Mouse (Mus musculus) midbrain, embryonic 12.5 days (tissue): ENCODE measurements around the gene Safb. TPM values are rescaled to one million over a fixed set of nuclear protein-coding genes. Genes with fewer than 3 reads are reported as not detected.

ENCODE experiments used
- ATAC-seq: fragments of 200-750 bp; cut with Nextera tagmentation; 2 replicates; pipeline ENCODE4 v1.8.0; 2017; ENCODE audit warnings: low read depth, moderate TSS enrichment, moderate library complexity; ENCODE audit not compliant: low FRiP score
- H3K27ac ChIP-seq: fragments of 300-500 bp; sonication (generic); replicated peaks from 2 replicates; pipeline ENCODE4 v1.5.1; 2016; ENCODE audit warnings: mild to moderate bottlenecking
- H3K27me3 ChIP-seq: fragments of 300-500 bp; sonication (generic); 2 replicates; pipeline ENCODE4 v1.6.1; 2016; ENCODE audit warnings: mild to moderate bottlenecking
- H3K36me3 ChIP-seq: fragments of 300-500 bp; sonication (generic); 2 replicates; pipeline ENCODE4 v1.6.1; 2016
- H3K4me1 ChIP-seq: fragments of 300-500 bp; sonication (generic); 2 replicates; pipeline ENCODE4 v1.6.1; 2016
- H3K4me2 ChIP-seq: fragments of 300-500 bp; sonication (generic); replicated peaks from 2 replicates; pipeline ENCODE4 v1.6.1; 2016; ENCODE audit warnings: mild to moderate bottlenecking, moderate library complexity
- H3K4me3 ChIP-seq: fragments of 300-500 bp; sonication (generic); 2 replicates; pipeline ENCODE4 v1.5.1; 2016; ENCODE audit warnings: mild to moderate bottlenecking
- H3K9ac ChIP-seq: fragments of 300-500 bp; sonication (generic); replicated peaks from 2 replicates; pipeline ENCODE4 v1.6.1; 2016; ENCODE audit warnings: mild to moderate bottlenecking, moderate library complexity
- H3K9me3 ChIP-seq: fragments of 300-500 bp; sonication (generic); 2 replicates; pipeline ENCODE4 v1.6.1; 2016; ENCODE audit warnings: mild to moderate bottlenecking
- WGBS: fragments of 180-500 bp; shearing (Covaris S2); methylation state at CpG from one replicate; pipeline ENCODE4 v1.1.7; 2016; 5-methylcytosine and 5-hydroxymethylcytosine counted together
- polyA plus RNA-seq: library from polyadenylated mRNA; unstranded; fragments of >200 nt; fragmentation: Nextera tagmentation; extraction: Ambion mirVana; gene quantifications from 2 replicates; pipeline ENCODE4 v1.2.1, GENCODE M21; 2016

Gene Safb
- polyA plus RNA-seq, 1 experiment from 2014 or later = 168 TPM

- no peak overlapping the region for H3K4me3 ChIP-seq
- H3K27ac ChIP-seq = no peak overlapping the region
- H3K4me1 ChIP-seq = no peaks in the 10 kb centered on the region
- no peak for ATAC-seq
- no peaks in the 10 kb centered on the region for H3K9me3 ChIP-seq
- H3K4me2 ChIP-seq = no peak overlapping the region
- WGBS = 92% methylated on average over 5 of the region's 5 CpGs
- H3K36me3 ChIP-seq = peaks cover 99% of the 10 kb centered on the region
- no peak overlapping the region for H3K9ac ChIP-seq
- no peaks in the 10 kb centered on the region for H3K27me3 ChIP-seq
Measured at GRCm38 (mm10) chr17:56566918-56567317, 17.7 kb upstream of the Safb start.

DNA sequence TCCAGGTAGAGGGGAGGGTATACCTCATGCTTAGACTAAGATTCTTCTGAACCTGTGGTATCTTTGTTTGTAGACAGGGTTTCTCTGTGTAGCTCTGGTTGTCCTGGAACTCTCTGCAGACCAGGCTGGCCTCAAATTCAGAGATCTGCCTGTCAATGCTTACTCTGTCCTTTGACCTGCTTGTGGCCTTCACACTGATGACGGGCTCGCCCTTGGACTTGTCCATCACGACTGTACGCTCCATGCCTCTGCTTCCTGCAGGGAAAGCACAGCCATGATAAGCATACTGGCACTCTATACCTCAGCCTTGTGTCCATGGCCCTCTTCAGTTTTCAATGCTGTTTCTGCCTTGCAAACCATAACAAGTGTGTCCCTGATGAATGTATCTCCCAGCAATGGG, 17.3 kb upstream of the Safb start:
- Histone ChIP-seq H3K4me2 (no peak overlapping the region), H3K36me3 (peaks cover 99% of the 10 kb centered on the region), H3K27me3 (no peaks in the 10 kb centered on the region), H3K4me1 (no peaks in the 10 kb centered on the region), H3K9ac (no peak overlapping the region), H3K9me3 (no peaks in the 10 kb centered on the region), H3K27ac (no peak overlapping the region), H3K4me3 (no peak overlapping the region)
- ATAC-seq = no peak
- 95% methylated on average over 4 of the region's 4 CpGs for WGBS

DNA sequence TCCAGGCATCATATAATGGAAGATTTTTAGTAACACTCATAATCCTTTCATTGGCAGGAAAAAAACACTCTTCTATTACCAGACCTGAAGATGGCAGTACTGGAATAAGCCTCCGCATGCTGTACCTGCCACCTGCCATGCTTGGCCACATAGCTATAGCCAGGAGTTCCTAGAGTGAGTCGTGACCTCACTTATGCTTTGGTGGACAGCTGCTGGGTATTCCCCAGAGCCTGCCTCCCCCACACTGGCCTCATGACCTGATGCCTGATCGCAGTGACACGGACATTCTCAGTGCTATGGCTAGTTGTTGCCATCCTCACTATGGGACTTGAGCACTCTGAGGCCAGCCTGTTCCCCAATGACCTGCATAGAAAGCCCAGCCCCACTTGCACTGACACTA, 14.3 kb upstream of the Safb start:
- Histone ChIP-seq H3K27ac (no peak overlapping the region), H3K4me1 (no peaks in the 10 kb centered on the region), H3K27me3 (no peaks in the 10 kb centered on the region), H3K4me3 (no peak overlapping the region), H3K36me3 (peaks cover 98% of the 10 kb centered on the region), H3K9ac (no peak overlapping the region), H3K4me2 (no peak overlapping the region), H3K9me3 (no peaks in the 10 kb centered on the region)
- 92% methylated on average over 4 of the region's 4 CpGs for WGBS
- peak; percentile 41; the same call in 1 of the 2 replicates for ATAC-seq

DNA sequence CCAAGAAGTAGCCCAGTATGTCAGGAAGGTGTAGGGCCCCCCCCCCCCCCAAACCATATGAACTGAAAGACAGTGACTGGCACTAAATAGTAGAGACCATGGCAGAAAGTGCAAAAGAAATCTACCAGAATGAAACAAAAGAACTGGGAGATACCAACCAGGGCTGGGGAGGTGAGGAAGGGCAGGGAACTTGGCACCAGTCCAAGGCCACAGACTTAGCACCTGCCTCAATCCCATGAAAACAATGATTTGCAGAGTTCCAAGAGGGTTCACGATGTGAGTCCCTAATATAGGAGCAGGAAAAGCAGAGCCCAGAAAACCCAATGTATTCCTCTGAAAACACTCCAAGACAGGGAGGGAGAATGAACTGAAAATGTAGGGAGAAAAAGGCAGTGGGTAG, 12.5 kb upstream of the Safb start:
- 90% methylated on average over 1 of the region's 1 CpGs for WGBS
- Histone ChIP-seq H3K9ac (no peak overlapping the region), H3K4me2 (no peak overlapping the region), H3K27me3 (no peaks in the 10 kb centered on the region), H3K36me3 (peaks cover 94% of the 10 kb centered on the region), H3K4me1 (no peaks in the 10 kb centered on the region), H3K27ac (no peak overlapping the region), H3K9me3 (no peaks in the 10 kb centered on the region), H3K4me3 (no peak overlapping the region)
- ATAC-seq = no peak

GRCm38 (mm10) chr17:56572939-56573338, 11.7 kb upstream of the Safb start:
- H3K27ac ChIP-seq = no peak overlapping the region
- peaks cover 94% of the 10 kb centered on the region for H3K36me3 ChIP-seq
- H3K9ac ChIP-seq = no peak overlapping the region
- WGBS = 92% methylated on average over 3 of the region's 3 CpGs
- ATAC-seq = no peak
- no peaks in the 10 kb centered on the region for H3K4me1 ChIP-seq
- H3K27me3 ChIP-seq = no peaks in the 10 kb centered on the region
- no peaks in the 10 kb centered on the region for H3K9me3 ChIP-seq
- no peak overlapping the region for H3K4me3 ChIP-seq
- H3K4me2 ChIP-seq = no peak overlapping the region

- Histone ChIP-seq H3K27me3 (no peaks in the 10 kb centered on the region), H3K4me2 (peak overlapping the region; percentile 87), H3K9me3 (no peaks in the 10 kb centered on the region), H3K4me3 (peak overlapping the region; percentile 93), H3K27ac (no peak overlapping the region), H3K9ac (peak overlapping the region; percentile 86), H3K4me1 (peaks cover 45% of the 10 kb centered on the region), H3K36me3 (peaks cover 62% of the 10 kb centered on the region)
- no peak for ATAC-seq
- 85% methylated on average over 1 of the region's 1 CpGs for whole genome bisulfite sequencing
Measured at GRCm38 (mm10) chr17:56583071-56583470, 1.6 kb upstream of the Safb start.

DNA sequence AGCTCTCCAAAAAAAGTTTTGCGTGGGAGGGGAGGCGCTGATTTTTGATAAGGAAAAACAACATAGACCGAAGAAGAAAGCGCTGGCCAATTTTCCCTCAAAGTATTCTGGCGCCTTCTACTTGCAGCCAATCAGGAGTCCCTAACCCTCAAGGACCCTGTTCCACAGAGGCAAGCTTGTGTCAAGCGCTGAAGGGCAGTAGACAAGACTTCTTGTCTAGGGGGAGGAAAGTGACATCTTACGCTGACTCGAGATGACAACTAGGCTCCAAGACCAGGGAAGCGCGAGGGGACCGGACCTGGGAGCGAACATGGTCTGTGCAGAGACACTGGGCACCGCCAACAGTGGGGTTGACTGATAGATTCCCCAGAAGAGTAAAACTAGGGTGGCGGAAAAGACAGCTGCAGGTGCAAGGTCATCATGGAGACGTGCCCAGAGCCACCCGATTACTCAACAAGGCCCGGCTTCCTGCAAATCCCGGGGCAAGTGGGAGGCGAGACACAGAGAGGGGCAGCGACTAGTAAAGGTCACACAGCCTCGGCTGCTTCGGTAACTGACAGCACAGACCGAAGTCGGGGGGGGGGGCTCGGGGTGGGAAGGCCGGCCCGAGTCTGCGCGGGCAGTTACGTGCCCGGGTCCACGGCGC, 891 bp upstream of the Safb start:
- H3K27ac ChIP-seq = peak overlapping the region; percentile 94
- H3K27me3 ChIP-seq = no peaks in the 10 kb centered on the region
- no peaks in the 10 kb centered on the region for H3K9me3 ChIP-seq
- peaks cover 46% of the 10 kb centered on the region for H3K4me1 ChIP-seq
- WGBS = 5% methylated on average over 31 of the region's 33 CpGs
- H3K9ac ChIP-seq = peak overlapping the region; percentile 86
- H3K36me3 ChIP-seq = peaks cover 62% of the 10 kb centered on the region
- ATAC-seq = 0 out of 2 replicates have a peak, but pooled peaks have one; percentile 0
- H3K4me2 ChIP-seq = peak overlapping the region; percentile 87
- peak overlapping the region; percentile 93 for H3K4me3 ChIP-seq

- WGBS = under 1% methylated on average over 61 of the region's 61 CpGs
- H3K9ac ChIP-seq = peak overlapping the region; percentile 78
- H3K36me3 ChIP-seq = peaks cover 63% of the 10 kb centered on the region
- H3K4me3 ChIP-seq = peak overlapping the region; percentile 93
- peak overlapping the region; percentile 73 for H3K4me2 ChIP-seq
- H3K27me3 ChIP-seq = no peaks in the 10 kb centered on the region
- peaks cover 49% of the 10 kb centered on the region for H3K4me1 ChIP-seq
- H3K9me3 ChIP-seq = no peaks in the 10 kb centered on the region
- peak; percentile 24 for ATAC-seq
- peak overlapping the region; percentile 94 for H3K27ac ChIP-seq
Measured at GRCm38 (mm10) chr17:56585171-56585821, 671 bp downstream of the Safb start.

- 92% methylated on average over 1 of the region's 1 CpGs for WGBS
Measured at GRCm38 (mm10) chr17:56587773-56588172, 3.1 kb downstream of the Safb start.

GRCm38 (mm10) chr17:56588921-56589320, 4.3 kb downstream of the Safb start:
- H3K4me2 ChIP-seq = no peak overlapping the region
- H3K36me3 ChIP-seq = peaks cover 77% of the 10 kb centered on the region
- peaks cover 27% of the 10 kb centered on the region for H3K4me1 ChIP-seq
- no peak overlapping the region for H3K27ac ChIP-seq
- no peak overlapping the region for H3K9ac ChIP-seq
- no peak overlapping the region for H3K4me3 ChIP-seq
- WGBS = 95% methylated on average over 4 of the region's 4 CpGs
- H3K27me3 ChIP-seq = no peaks in the 10 kb centered on the region
- H3K9me3 ChIP-seq = no peaks in the 10 kb centered on the region
- no peak for ATAC-seq

More at GRCm38 (mm10) chr17:56587773-56588172, 3.1 kb downstream of the Safb start:
- H3K27ac ChIP-seq = no peak overlapping the region
- H3K9me3 ChIP-seq = no peaks in the 10 kb centered on the region
- 0 out of 2 replicates have a peak overlapping the region, but pooled peaks have one; percentile 11 for H3K9ac ChIP-seq
- peaks cover 65% of the 10 kb centered on the region for H3K36me3 ChIP-seq
- H3K4me1 ChIP-seq = peaks cover 36% of the 10 kb centered on the region
- no peak for ATAC-seq
- H3K27me3 ChIP-seq = no peaks in the 10 kb centered on the region
- H3K4me3 ChIP-seq = no peak overlapping the region
- H3K4me2 ChIP-seq = peak overlapping the region; percentile 22

DNA sequence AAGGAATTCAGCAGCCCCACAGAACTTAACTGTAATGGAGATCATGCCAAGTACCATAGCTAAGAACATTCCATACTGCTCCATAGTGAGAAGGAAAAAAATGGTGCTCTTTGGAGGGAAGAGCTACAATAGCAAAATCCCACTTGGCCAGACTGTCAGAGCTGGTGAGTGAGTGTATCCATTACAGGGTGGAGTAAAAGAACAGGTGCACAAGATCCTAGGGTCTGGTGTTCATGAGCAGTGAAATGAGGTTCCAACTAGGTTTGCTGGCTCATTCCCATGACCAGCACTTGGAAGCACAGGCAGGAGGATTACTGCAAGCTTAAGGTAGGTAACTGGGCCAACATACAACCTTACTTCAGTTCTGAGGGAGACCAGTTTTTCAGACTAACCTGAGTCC, 7.9 kb downstream of the Safb start:
- no peak overlapping the region for H3K9ac ChIP-seq
- H3K36me3 ChIP-seq = peaks cover 99% of the 10 kb centered on the region
- no peaks in the 10 kb centered on the region for H3K27me3 ChIP-seq

GRCm38 (mm10) chr17:56593527-56594271, 9.1 kb downstream of the Safb start:
- Histone ChIP-seq H3K9ac (no peak overlapping the region), H3K4me3 (no peak overlapping the region), H3K27me3 (no peaks in the 10 kb centered on the region), H3K27ac (no peak overlapping the region), H3K4me1 (peaks cover 3% of the 10 kb centered on the region; the same call in 1 of the 2 replicates), H3K9me3 (no peaks in the 10 kb centered on the region), H3K36me3 (peaks cover 96% of the 10 kb centered on the region), H3K4me2 (no peak overlapping the region)
- WGBS = 94% methylated on average over 8 of the region's 8 CpGs
- 0 out of 2 replicates have a peak, but pooled peaks have one; percentile 16 for ATAC-seq

More for the DNA sequence above, 7.9 kb downstream of the Safb start:
- H3K4me2 ChIP-seq = no peak overlapping the region
- peaks cover 9% of the 10 kb centered on the region for H3K4me1 ChIP-seq
- H3K4me3 ChIP-seq = no peak overlapping the region
- H3K27ac ChIP-seq = no peak overlapping the region
- no peaks in the 10 kb centered on the region for H3K9me3 ChIP-seq
- no peak for ATAC-seq
